Mouse (Mus musculus) myocyte (in vitro differentiated cells): ENCODE results near the gene Lelp1.

Experiments used
- CEBPB ChIP-seq: IDR thresholded peaks from 2 replicates; pipeline ENCODE4 v1.6.1; 2011; ENCODE audit warnings: mild to moderate bottlenecking, moderate library complexity; ENCODE audit not compliant: poor library complexity, insufficient read depth, severe bottlenecking
- E2F4 ChIP-seq: IDR thresholded peaks from one replicate; pipeline ENCODE4 v1.6.1; 2011; ENCODE audit warnings: mild to moderate bottlenecking, control low read depth, moderate library complexity; ENCODE audit not compliant: insufficient read depth
- MAX ChIP-seq: IDR thresholded peaks from one replicate; pipeline ENCODE4 v1.6.1; 2011; ENCODE audit warnings: low read depth, mild to moderate bottlenecking, control low read depth
- MYOD1 ChIP-seq, 3 experiments: IDR thresholded peaks; one replicate each; pipeline ENCODE4 v1.6.1; 2011; ENCODE audit warnings: control low read depth in 2 of 3, low read depth in 2 of 3, mild to moderate bottlenecking in 2 of 3, moderate library complexity in 1 of 3; ENCODE audit not compliant: insufficient read length in 2 of 3, control insufficient read depth in 1 of 3
- MYOG ChIP-seq, 3 experiments: IDR thresholded peaks; one replicate each; pipeline ENCODE4 v1.6.1; 2011; ENCODE audit warnings: control low read depth in 2 of 3, low read depth in 2 of 3, mild to moderate bottlenecking in 2 of 3; ENCODE audit not compliant: insufficient read length in 2 of 3, control insufficient read depth in 1 of 3, insufficient read depth in 1 of 3
- POLR2A ChIP-seq: IDR thresholded peaks from one replicate; pipeline ENCODE4 v1.6.1; 2011; ENCODE audit warnings: low read depth, mild to moderate bottlenecking, control low read depth, moderate library complexity; ENCODE audit not compliant: insufficient read length
- POLR2AphosphoS2 ChIP-seq: IDR thresholded peaks from one replicate; pipeline ENCODE4 v1.6.1; 2011; ENCODE audit warnings: low read depth, control low read depth; ENCODE audit not compliant: insufficient read length
- REST ChIP-seq: IDR thresholded peaks from one replicate; pipeline ENCODE4 v1.6.1; 2011; ENCODE audit warnings: mild to moderate bottlenecking, control low read depth, moderate library complexity; ENCODE audit not compliant: insufficient read depth, insufficient read length
- SRF ChIP-seq: IDR thresholded peaks from one replicate; pipeline ENCODE4 v1.6.1; 2011; ENCODE audit warnings: low read depth; ENCODE audit not compliant: control insufficient read depth, insufficient read length
- TCF12 ChIP-seq: IDR thresholded peaks from one replicate; pipeline ENCODE4 v1.6.1; 2011; ENCODE audit warnings: mild to moderate bottlenecking, control low read depth; ENCODE audit not compliant: poor library complexity, insufficient read depth, severe bottlenecking
- USF1 ChIP-seq: IDR thresholded peaks from one replicate; pipeline ENCODE4 v1.6.1; 2011; ENCODE audit warnings: low read depth, mild to moderate bottlenecking, control low read depth, moderate library complexity

DNA sequence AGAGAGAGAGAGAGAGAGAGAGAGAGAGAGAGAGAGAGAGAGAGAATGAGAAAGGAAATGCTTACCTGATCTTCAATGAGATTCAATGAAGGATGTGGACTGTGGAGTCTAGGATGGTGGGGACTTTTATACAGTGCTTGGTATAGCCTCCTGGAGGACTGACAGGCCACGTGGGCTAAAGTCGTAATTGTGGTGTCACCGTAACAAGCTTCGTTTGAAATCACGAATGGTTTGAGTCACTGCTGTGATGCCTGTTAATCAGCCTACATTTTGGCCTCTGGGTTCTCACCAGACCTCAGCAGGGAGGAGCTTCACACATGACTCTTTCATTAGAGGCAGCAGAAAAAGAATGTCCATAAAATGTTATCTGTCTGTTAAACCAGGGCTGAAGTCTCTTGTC is 18.7 kb downstream of the Lelp1 start, which contains the start of gene Prr9:
- TF ChIP-seq E2F4 = no peak
- no peak for TF ChIP-seq TCF12
- TF ChIP-seq MYOG (IDR thresholded peaks at IDR 0.05; ENCODE audit: control insufficient read depth in 1 of 3, insufficient read depth in 1 of 3, insufficient read length in 2 of 3, low read depth in 2 of 3) = no peak
- no peak for TF ChIP-seq USF1
- no peak for TF ChIP-seq POLR2A
- no peak for TF ChIP-seq SRF
- no peak for TF ChIP-seq POLR2AphosphoS2
- TF ChIP-seq MAX = no peak
- no peak for TF ChIP-seq REST
- TF ChIP-seq CEBPB = no peak
- no peak for TF ChIP-seq MYOD1 (IDR thresholded peaks at IDR 0.05; ENCODE audit: control insufficient read depth in 1 of 3, insufficient read length in 2 of 3, low read depth in 2 of 3)
